Mouse (Mus musculus): ENCODE measurements around the gene Pigyl. TPM values are rescaled to one million over a fixed set of nuclear protein-coding genes. Genes with fewer than 3 reads are reported as not detected.

Gene Pigyl
- polyA plus RNA-seq, 1 experiment from 2014 or later = 123 TPM

DNA sequence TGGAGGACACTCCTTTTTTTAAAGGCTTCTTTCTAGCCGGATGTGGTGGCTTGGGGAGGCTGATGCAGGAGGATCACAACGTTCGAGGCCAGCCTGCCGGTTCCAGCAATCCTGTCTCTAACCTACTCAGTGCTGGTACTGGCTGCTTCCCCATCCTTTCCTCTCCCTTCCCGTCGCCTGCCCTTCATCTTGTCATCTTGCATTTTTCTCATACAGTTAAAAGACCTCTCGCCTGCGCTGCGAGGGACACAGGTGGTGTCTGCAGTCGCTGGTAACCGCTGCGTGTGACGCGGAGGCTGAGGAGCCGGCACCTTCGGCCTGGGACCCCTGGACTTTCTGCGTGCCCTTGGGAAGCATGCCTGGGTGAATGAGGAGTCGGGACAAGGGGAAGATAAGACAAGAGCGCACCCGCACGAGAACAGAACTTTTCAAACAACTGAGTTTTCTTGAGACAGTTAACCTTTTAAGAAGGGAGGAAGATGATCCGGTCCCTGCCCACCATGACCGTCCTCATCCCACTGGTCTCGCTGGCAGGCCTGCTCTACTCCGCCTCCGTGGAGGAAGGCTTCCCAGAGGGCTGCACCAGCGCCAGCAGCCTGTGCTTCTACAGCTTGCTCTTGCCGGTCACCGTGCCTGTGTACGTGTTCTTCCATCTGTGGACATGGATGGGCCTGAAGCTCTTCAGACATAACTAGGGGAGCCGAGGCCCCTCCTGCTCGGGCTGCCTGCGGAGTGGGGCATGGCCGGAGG, 1.0 kb downstream of the Pigyl start:
- no peak for TF ChIP-seq CTCF (IDR thresholded peaks at IDR 0.05; ENCODE audit: low read depth)
- Histone ChIP-seq H3K4me1 (replicated peaks; ENCODE audit: control insufficient read depth, insufficient read depth, low read length) (no peaks in the 10 kb centered on the region; the same call in 1 of the 2 replicates), H3K4me2 (replicated peaks; ENCODE audit: low read depth) (peak overlapping the region; percentile 83), H3K27ac (ENCODE audit: low read depth, low read length) (no peak overlapping the region), H3K36me3 (ENCODE audit: control insufficient read depth, insufficient read depth) (peaks cover 8% of the 10 kb centered on the region; the same call in 1 of the 2 replicates), H3K27me3 (replicated peaks; ENCODE audit: control insufficient read depth, insufficient read depth, low read length) (no peaks in the 10 kb centered on the region), H3K9ac (ENCODE audit: low read depth, low read length) (peak overlapping the region; percentile 83), H3K4me3 (ENCODE audit: low read depth, low read length) (peak overlapping the region; percentile 69), H3K9me3 (ENCODE audit: control insufficient read depth) (no peaks in the 10 kb centered on the region)
- 71% methylated on average over 34 of the region's 34 CpGs for WGBS
- ATAC-seq = no peak

- H3K4me2 ChIP-seq (replicated peaks; ENCODE audit: low read depth) = 0 out of 2 replicates have a peak overlapping the region, but pooled peaks have one; percentile 18
- H3K4me3 ChIP-seq (ENCODE audit: low read depth, low read length) = no peak overlapping the region
- peak overlapping the region; percentile 76 for H3K27ac ChIP-seq (ENCODE audit: low read depth, low read length)
- H3K4me1 ChIP-seq (replicated peaks; ENCODE audit: control insufficient read depth, insufficient read depth, low read length) = no peaks in the 10 kb centered on the region; the same call in 1 of the 2 replicates
- H3K9ac ChIP-seq (ENCODE audit: low read depth, low read length) = no peak overlapping the region
- TF ChIP-seq CTCF (IDR thresholded peaks at IDR 0.05; ENCODE audit: low read depth) = no peak
- no peak for ATAC-seq
- no peaks in the 10 kb centered on the region for H3K27me3 ChIP-seq (replicated peaks; ENCODE audit: control insufficient read depth, insufficient read depth, low read length)
- 35% methylated on average over 6 of the region's 6 CpGs for WGBS
- no peaks in the 10 kb centered on the region for H3K9me3 ChIP-seq (ENCODE audit: control insufficient read depth)
- peaks cover 8% of the 10 kb centered on the region; the same call in 1 of the 2 replicates for H3K36me3 ChIP-seq (ENCODE audit: control insufficient read depth, insufficient read depth)
Measured at GRCm38 (mm10) chr9:22161299-22161698, 4.7 kb downstream of the Pigyl start.

DNA sequence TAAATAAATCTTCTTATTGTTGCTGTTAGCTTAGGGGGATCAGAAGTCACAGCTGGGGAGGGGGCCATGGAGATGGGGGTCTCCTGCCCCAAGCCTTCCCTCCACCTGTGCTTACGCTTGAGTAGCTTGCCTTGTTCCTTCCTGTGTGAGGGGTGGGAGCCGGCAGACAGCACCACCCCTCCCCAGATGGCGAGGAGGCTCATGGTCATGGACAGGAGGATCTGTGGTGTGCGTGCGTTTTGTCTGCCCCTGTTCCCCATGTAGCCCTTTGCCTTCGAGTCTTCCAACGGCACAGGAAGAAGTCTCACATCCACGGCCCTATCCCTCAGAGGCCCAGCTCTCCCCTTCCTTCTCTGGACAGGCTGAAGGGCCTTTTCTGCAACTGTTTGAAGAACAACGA, 5.7 kb downstream of the Pigyl start:
- H3K4me2 ChIP-seq (replicated peaks; ENCODE audit: low read depth) = 0 out of 2 replicates have a peak overlapping the region, but pooled peaks have one; percentile 49
- peaks cover 8% of the 10 kb centered on the region; the same call in 1 of the 2 replicates for H3K36me3 ChIP-seq (ENCODE audit: control insufficient read depth, insufficient read depth)
- WGBS = 67% methylated on average over 9 of the region's 9 CpGs
- no peak for ATAC-seq
- no peak overlapping the region for H3K4me3 ChIP-seq (ENCODE audit: low read depth, low read length)
- peak overlapping the region; percentile 73 for H3K27ac ChIP-seq (ENCODE audit: low read depth, low read length)
- H3K27me3 ChIP-seq (replicated peaks; ENCODE audit: control insufficient read depth, insufficient read depth, low read length) = no peaks in the 10 kb centered on the region
- H3K9me3 ChIP-seq (ENCODE audit: control insufficient read depth) = 0 out of 2 replicates have a peak, but pooled peaks cover 4% of the 10 kb centered on the region
- H3K4me1 ChIP-seq (replicated peaks; ENCODE audit: control insufficient read depth, insufficient read depth, low read length) = no peaks in the 10 kb centered on the region; the same call in 1 of the 2 replicates
- TF ChIP-seq CTCF (IDR thresholded peaks at IDR 0.05; ENCODE audit: low read depth) = no peak
- no peak overlapping the region for H3K9ac ChIP-seq (ENCODE audit: low read depth, low read length)

DNA sequence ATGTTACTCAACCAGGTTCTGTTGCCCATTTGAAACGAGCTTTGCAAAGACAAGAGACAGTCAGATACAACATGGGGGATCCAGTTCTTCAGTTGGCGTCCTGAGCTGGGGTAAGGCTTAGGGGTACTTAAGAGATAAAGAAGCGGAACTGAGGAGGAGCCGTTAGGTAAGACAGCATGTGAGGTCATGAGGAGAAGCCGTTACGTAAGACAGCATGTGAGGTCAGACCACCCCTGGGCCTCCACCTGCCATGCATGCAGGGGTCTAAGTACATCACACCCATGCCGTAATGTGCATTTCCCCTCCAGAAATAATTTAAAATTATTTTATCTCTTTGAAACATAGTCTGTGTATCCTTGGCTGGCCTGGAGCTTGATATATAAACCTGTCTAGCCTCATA, 6.3 kb downstream of the Pigyl start:
- TF ChIP-seq CTCF (IDR thresholded peaks at IDR 0.05; ENCODE audit: low read depth) = no peak
- peaks cover 8% of the 10 kb centered on the region; the same call in 1 of the 2 replicates for H3K36me3 ChIP-seq (ENCODE audit: control insufficient read depth, insufficient read depth)
- WGBS = 63% methylated on average over 7 of the region's 7 CpGs
- H3K9me3 ChIP-seq (ENCODE audit: control insufficient read depth) = 0 out of 2 replicates have a peak, but pooled peaks cover 4% of the 10 kb centered on the region
- H3K9ac ChIP-seq (ENCODE audit: low read depth, low read length) = no peak overlapping the region
- H3K4me1 ChIP-seq (replicated peaks; ENCODE audit: control insufficient read depth, insufficient read depth, low read length) = no peaks in the 10 kb centered on the region; the same call in 1 of the 2 replicates
- ATAC-seq = no peak
- H3K4me2 ChIP-seq (replicated peaks; ENCODE audit: low read depth) = no peak overlapping the region
- no peaks in the 10 kb centered on the region for H3K27me3 ChIP-seq (replicated peaks; ENCODE audit: control insufficient read depth, insufficient read depth, low read length)
- H3K4me3 ChIP-seq (ENCODE audit: low read depth, low read length) = no peak overlapping the region
- no peak overlapping the region for H3K27ac ChIP-seq (ENCODE audit: low read depth, low read length)

DNA sequence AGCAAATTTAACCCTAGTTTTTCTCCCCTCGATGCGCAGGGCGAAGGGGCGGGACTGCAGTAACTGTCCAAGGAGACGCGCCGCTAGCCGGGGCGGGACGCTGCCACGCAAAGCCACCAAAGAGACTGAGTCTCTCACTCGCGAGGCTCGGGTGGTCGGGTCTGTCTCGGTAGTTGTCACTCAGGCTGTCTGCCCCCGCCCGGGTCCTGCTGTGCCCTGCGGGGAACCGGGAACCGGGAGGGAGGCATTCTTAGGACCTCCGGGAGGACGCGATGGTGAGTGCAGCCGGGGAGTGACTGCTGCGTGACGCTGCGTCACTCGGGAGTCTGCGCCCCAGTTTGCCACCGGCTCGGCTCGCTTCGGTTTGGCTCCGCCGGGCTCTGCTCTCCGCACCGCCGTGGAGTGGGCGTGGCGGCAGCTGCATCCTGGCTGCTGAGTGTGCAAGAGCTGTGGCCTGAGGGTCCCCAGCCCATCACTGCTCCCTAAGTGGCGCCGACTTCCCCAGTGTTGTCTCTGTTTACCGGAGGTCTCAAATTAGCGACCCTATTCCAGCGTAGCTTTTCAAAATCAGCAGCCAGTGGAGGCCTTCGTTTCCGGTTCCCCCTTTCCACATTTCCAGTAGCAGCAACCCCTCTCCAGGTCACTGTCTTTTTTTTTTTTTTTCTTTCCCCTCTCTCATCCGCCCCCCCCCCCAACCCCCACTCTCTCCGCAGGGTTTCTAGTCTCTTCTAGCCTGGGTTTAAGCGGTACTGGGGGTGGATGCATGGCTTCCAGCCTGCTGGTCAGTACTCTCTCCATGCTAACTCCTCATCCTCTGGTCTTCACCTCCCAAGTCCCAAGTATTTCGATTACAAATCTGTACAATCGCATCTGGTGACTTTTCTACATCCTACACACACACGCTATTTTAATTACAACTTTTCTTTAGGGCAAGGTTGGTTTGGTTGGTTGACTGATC, 8.3 kb downstream of the Pigyl start:
- H3K4me2 ChIP-seq (replicated peaks; ENCODE audit: low read depth) = peak overlapping the region; percentile 95
- H3K9ac ChIP-seq (ENCODE audit: low read depth, low read length) = peak overlapping the region; percentile 62
- no peak overlapping the region for H3K27ac ChIP-seq (ENCODE audit: low read depth, low read length)
- H3K36me3 ChIP-seq (ENCODE audit: control insufficient read depth, insufficient read depth) = no peaks in the 10 kb centered on the region
- H3K4me3 ChIP-seq (ENCODE audit: low read depth, low read length) = peak overlapping the region; percentile 63
- H3K4me1 ChIP-seq (replicated peaks; ENCODE audit: control insufficient read depth, insufficient read depth, low read length) = no peaks in the 10 kb centered on the region
- H3K27me3 ChIP-seq (replicated peaks; ENCODE audit: control insufficient read depth, insufficient read depth, low read length) = no peaks in the 10 kb centered on the region
- 0 out of 2 replicates have a peak, but pooled peaks cover 4% of the 10 kb centered on the region for H3K9me3 ChIP-seq (ENCODE audit: control insufficient read depth)
- ATAC-seq = peak; percentile 41; the same call in 1 of the 2 replicates
- TF ChIP-seq CTCF (IDR thresholded peaks at IDR 0.05; ENCODE audit: low read depth) = no peak
- WGBS = 5% methylated on average over 53 of the region's 54 CpGs

DNA sequence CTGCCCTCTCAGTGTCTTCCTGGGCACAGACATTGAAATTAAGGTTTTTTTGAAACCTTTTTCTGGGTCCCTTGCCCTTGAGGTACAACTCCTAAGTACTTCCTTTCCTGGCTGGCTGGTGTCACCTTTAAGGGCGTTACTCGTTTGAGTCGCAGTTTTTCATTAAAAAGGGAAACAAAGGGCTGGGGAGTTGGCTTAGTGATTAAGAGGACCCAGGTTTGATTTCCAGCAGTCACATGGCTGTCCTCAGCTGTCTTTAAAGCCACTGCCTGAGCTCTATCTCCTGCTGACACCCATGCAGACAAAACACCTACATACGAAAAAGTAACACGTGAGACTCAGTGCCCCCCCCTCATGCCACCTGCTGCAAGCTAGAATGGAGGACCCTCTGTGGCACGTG, 9.3 kb downstream of the Pigyl start:
- Histone ChIP-seq H3K9me3 (ENCODE audit: control insufficient read depth) (0 out of 2 replicates have a peak, but pooled peaks cover 4% of the 10 kb centered on the region), H3K4me1 (replicated peaks; ENCODE audit: control insufficient read depth, insufficient read depth, low read length) (no peaks in the 10 kb centered on the region), H3K4me3 (ENCODE audit: low read depth, low read length) (no peak overlapping the region), H3K27me3 (replicated peaks; ENCODE audit: control insufficient read depth, insufficient read depth, low read length) (no peaks in the 10 kb centered on the region), H3K36me3 (ENCODE audit: control insufficient read depth, insufficient read depth) (no peaks in the 10 kb centered on the region), H3K9ac (ENCODE audit: low read depth, low read length) (no peak overlapping the region), H3K27ac (ENCODE audit: low read depth, low read length) (no peak overlapping the region), H3K4me2 (replicated peaks; ENCODE audit: low read depth) (no peak overlapping the region)
- WGBS = 64% methylated on average over 6 of the region's 6 CpGs
- no peak for TF ChIP-seq CTCF (IDR thresholded peaks at IDR 0.05; ENCODE audit: low read depth)
- no peak for ATAC-seq
